Mouse (Mus musculus): ENCODE results near the gene Syngap1.

Syngap1 gene

DNA sequence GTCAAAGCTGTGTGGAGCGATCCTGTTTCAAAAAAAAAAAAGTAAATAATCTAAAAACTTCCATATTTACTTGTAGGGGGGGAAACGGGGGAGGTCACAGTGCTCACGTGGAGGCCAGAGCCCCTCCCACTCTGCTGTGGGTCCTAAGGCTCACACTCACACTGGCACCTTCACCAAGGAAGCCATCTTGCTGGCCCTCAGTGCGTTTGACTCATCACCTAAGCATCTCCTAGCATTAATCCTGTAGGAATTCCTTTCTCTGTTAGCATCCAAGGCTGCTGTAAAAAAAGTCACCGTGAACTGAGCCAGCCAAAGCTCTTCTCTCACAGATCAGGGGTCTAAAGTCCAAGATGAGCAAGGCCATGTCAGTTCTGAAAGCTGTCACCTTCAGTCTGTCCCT, 15.3 kb downstream of the Syngap1 start:
- no peak for DNase-seq (ENCODE audit: low read depth, low spot score)

DNA sequence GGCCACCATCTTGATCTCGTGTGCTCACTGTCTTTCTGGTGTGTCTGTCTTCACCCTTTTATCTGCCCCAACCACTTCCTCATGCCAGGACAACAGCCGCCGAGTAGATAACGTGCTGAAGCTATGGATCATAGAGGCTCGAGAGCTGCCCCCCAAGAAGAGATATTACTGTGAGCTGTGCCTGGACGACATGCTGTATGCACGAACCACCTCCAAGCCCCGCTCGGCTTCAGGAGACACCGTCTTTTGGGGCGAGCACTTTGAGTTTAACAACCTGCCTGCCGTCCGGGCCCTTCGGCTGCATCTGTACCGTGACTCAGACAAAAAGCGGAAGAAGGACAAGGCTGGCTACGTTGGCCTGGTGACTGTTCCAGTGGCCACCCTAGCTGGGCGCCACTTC, 15.8 kb downstream of the Syngap1 start:
- DNase-seq (ENCODE audit: low read depth, low spot score), result no peak

DNA sequence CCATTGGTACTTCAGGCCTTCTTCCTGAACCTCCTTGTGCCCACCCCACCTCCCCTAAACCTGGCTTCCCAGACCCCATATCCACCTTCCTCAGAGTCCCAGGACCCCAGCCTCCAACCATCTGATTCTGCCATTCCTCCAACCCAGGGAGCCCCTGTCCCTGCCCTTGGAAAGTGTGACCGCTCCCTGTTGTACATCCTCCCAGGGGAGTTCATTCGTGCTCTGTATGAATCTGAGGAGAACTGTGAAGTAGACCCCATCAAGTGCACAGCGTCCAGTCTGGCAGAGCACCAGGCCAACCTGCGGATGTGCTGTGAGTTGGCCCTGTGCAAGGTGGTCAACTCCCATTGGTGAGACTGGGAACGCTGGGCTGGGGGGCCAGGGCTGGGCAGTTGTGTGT, 16.8 kb downstream of the Syngap1 start:
- no peak for DNase-seq (ENCODE audit: low read depth, low spot score)

DNA sequence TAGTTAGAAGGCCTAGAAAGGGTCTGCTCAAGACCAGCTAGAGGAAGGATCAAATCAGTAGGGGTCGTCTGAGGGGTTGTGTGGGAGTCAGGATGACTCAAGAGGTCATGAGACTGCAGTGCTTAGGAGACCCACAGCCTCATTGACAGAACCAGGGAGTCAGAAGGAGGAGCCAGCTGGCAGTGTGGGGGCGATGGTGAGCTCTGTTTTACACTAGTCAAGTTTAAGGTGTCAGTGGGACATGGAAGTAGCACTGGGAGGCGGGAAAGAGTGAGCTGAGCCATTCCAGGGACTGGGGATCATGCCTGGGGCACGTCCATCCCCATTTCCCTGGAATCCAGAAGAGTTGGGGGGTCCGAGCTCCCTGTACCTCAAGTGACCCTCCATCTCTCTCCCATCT, 17.8 kb downstream of the Syngap1 start:
- DNase-seq (ENCODE audit: low read depth, low spot score), result no peak

DNA sequence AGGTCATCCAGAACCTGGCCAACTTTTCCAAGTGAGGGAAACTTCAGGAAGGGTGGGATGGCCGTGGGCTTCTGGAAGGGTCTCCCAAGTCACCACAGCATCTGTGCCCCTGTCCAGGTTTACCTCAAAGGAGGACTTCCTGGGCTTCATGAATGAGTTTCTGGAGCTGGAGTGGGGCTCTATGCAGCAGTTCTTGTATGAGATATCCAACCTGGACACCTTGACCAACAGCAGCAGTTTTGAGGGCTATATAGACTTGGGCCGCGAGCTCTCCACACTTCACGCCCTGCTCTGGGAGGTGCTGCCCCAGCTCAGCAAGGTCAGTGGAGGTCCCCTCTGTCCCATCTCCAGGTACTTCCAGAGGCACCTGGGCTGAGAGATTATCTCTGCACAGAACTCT, 18.8 kb downstream of the Syngap1 start:
- DNase-seq (ENCODE audit: low read depth, low spot score), result no peak

DNA sequence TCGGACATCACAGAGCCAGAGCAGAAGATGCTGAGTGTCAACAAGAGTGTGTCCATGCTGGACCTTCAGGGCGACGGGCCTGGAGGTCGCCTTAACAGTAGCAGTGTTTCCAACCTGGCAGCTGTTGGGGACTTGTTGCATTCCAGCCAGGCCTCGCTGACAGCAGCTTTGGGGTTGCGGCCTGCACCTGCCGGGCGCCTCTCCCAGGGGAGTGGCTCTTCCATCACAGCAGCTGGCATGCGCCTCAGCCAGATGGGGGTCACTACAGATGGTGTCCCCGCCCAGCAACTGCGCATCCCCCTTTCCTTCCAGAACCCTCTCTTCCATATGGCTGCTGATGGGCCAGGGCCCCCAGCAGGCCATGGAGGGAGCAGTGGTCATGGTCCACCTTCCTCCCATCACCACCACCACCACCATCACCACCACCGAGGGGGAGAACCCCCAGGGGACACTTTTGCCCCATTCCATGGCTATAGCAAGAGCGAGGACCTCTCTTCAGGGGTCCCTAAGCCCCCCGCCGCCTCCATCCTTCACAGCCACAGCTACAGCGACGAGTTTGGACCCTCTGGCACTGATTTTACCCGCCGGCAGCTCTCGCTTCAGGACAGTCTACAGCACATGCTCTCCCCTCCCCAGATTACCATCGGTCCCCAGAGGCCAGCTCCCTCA, 20.7 kb downstream of the Syngap1 start:
- DNase-seq (ENCODE audit: low read depth, low spot score), result no peak

DNA sequence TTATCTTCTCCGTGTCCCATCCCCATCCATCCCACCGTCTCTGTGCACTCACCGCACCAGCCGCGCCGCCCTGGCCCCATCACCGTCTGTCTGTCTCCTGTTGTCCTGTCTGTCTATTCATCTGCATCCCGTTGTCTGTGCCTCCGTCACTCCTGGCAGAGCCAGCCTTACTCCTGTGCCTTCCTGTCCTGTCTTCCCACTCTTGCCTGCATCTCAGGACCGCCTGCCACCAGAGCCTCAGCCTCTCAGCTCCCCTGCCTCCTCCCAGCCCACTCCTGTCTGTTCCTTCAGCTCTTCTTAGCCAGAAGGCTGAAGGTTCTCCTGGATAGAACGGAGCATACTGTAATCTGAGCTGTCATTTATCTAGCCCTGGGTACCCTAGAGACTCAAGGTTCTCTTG, 25.9 kb downstream of the Syngap1 start:
- no peak for DNase-seq (ENCODE audit: low read depth, low spot score)

DNA sequence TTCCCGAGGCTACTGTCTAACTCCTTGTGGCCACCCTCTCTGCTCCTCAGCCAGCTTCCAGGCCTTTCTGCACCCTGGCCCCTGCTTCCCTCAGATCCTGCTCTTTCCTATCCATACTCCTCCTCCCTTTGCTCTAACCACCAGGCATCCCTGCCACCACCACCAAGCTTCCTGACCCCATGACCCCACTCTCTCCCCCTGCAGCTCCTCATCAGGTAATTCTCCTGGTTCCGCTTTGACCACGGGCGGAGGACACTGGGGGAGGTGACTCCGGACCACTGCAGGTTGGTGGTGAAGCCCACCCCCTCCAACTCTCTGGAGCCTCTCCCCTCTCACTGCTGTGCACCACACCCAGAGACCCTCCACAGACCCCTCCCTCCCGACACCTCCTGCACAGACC, 26.4 kb downstream of the Syngap1 start:
- DNase-seq (ENCODE audit: low read depth, low spot score), result no peak

DNA sequence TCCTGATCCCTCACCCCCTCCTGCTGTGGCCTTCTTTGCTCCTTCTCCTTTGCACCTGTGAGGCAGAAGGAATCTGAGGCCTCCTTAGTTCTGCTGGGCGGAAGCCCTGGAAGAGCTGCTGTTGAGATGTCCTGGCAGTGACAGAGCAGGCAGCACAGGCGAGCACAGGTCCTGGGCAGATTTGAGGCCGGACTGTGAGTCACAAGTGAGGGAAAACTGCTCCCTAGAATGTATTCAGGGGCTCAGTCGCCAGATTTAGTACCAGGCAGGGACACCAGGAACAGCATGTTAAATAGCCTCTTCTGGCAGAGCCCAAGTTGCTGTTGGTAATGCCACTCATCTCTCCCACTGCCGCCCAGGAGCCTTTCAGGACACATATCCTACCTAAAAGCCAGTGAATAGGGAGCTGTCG, 27.2 kb downstream of the Syngap1 start:
- no peak for DNase-seq (ENCODE audit: low read depth, low spot score)

DNA sequence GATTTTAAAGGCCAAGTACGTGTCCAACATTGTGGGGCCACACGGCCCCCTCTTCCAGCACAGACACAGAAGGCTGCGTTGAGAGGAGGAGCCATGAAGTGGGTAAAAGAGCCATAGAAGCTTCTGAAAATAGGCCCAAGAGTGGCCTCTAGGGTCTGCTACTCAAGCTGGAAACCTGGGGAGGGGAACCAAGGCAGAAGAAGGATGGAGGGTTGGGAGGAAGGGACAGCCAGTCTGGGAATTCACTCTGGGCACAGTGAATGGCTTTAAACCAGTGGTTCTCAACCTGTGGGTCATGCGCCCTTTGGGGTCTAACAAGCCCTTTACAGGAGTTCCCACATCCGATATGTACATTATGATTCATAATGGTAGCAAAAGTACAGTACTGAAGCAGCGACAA, 28.2 kb downstream of the Syngap1 start:
- DNase-seq (ENCODE audit: low read depth, low spot score), result no peak

DNA sequence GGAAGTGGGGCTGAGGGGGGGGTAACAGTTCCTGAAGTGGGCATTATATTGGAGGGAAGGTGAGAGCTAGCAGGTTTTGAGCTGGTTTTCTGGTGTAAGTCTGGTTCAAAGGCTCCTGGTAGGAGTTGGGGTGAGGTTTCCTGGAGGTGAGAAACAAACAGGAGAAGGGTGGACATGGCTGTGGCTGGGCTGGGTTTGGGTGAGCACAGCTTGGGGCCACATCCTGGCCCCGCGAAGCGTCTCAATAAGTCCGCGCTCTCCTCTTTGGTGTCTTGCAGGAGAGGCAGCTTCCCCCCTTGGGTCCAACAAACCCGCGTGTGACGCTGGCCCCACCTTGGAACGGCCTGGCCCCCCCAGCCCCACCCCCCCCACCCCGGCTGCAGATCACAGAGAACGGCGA, 29.2 kb downstream of the Syngap1 start:
- DNase-seq (ENCODE audit: low read depth, low spot score), result no peak

DNA sequence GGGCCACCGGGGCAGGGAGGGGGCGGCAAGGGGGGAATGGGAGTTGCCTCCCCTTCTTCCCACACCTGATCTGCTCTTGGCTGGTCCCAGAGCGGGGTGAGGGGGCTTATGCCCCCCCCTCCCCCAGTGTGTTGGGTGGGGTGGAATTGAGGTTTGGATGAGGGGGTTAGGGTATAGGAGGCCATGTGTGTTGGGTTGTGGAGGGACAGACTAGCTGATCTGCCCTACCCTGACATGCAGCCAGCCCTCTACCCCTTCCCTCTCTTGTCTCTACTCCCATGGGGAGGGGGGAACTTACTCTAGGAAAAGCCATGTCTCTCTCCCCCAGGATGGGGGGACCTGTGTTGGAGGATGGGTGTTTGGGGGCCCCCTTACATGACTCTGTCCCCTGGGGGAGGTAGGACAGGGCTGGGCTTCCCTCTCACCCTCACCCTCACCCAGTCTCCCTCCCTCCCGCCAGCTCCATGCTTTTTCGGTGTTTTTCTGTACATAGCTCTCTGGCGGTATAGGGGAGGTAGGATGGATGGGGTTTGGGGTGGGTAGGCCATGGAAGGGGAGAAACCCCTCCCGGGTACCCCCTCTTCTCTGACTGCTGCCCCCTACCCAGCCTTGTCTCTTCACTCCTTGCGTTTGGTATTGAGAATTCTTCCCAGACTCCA, 30.3 kb downstream of the Syngap1 start:
- DNase-seq (ENCODE audit: low read depth, low spot score), result no peak

DNA sequence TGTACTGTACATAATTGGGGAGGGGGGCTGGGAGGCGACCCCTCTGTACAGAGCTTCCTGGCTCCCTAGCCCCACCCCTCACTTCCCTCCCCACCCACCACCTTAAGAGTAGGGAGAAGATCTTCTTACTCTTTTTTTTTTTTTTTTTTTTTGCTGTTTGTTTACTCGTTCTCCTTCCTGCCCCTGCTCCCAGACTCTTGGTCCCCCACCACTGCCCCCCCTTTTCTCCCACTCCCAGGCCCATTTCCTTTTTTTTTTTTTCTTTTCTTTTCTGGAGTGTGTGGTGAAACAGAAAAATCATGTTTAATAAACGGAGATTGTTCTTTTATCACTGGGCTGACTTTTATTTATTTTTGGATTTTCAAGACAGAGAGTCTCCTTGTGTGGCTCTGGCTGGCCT, 31.1 kb downstream of the Syngap1 start:
- DNase-seq (ENCODE audit: low read depth, low spot score), result no peak

DNA sequence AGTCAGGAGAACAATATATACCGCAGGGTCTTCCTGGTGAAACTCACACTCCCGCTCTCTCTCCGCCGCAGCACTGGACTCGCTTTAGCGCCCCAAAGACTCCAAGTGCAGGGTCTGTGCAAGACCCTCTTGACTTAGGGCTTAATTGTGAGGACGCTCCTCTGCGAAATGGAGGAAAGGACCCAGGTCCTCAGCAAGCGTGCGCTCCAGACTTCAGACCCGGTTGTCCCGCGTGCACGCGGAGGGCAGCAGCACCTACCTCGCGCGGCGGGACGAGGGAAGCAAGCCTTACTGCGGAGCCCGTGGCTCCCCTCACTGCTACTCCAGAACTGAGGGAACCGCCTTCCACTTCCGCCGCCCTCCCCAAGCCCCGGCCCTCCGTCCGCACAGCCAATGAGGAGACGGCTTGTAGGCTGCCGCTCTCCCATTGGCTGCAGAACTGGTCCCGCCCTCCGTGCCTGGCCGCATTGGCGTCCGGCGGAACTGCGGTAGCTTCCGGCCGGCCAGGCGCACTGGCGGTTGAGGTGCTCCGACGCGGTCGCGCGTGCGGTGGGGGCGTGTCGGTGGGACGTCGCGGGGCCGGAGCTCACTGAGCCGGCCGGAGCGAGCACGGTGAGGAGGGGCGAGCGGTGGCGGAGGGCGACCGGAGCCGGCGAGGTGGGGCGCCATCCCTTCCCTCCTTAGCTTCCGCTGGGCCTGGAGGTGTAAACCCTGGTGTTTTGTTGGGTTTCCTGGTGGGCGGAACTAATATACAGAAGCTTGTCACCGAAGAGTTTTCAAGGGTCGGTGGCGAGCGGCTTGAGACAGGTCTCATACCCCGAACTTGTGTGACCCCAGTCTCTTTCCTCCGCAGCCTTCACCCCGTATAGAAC, 31.9 kb downstream of the Syngap1 start, which contains the start of gene Zbtb9:
Gene Zbtb9, plus strand, starts transcription at position 465 of the 872 bp plus-strand sequence.
- peak; percentile 96 for DNase-seq (ENCODE audit: low read depth, low spot score)

DNA sequence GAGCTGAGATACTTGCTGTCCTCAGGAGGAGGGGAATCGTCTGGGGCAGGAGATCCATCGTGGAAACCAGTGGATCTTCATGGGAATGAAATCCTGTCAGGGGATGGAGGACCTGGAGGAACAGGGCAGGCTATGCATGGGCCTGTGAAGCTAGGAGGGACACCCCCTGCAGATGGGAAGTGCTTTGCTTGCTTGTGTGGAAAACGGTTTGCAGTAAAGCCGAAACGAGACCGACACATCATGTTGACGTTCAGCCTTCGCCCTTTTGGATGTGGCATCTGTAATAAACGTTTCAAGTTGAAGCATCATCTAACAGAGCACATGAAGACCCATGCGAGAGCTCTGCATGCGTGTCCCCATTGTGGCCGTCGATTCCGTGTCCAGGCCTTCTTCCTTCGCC, 33.5 kb downstream of the Syngap1 start:
- DNase-seq (ENCODE audit: low read depth, low spot score), result no peak

DNA sequence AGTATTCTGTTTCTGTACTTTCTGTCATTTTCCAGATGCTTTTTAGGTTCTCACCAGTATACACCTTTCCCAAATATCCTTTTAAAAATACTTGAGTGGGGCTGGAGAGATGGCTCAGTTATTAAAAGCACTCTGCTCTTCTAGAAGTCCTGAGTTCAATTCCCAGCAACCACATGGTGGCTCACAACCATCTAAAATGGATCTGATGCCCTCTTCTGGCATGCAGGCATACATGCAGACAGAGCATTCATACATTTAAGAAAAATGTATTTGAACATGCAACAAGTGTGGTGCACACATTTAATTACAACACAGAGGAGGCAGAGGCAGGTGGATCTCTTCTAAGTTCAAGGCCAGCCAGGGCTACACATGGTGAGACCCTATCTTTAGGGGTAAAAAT, 34.4 kb downstream of the Syngap1 start:
- DNase-seq (ENCODE audit: low read depth, low spot score), result peak; percentile 30

DNA sequence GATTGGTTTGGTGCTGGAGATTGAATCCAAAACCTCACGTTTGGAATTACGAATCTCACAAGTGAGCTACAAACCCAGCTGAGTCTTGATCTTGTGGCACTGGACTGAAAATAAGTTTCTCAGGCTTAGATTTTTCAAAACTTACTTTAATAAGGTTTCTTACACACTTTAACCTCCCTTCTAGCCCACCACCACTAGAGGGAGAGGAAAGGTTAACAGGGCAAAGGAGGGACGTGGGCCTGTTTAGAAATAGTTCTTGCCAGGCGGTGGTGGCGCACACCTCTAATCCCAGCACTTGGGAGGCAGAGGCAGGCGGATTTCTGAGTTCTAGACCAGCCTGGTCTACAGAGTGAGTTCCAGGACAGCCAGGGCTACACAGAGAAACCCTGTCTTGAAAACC, 36.3 kb downstream of the Syngap1 start:
- peak; percentile 49 for DNase-seq (ENCODE audit: low read depth, low spot score)

DNA sequence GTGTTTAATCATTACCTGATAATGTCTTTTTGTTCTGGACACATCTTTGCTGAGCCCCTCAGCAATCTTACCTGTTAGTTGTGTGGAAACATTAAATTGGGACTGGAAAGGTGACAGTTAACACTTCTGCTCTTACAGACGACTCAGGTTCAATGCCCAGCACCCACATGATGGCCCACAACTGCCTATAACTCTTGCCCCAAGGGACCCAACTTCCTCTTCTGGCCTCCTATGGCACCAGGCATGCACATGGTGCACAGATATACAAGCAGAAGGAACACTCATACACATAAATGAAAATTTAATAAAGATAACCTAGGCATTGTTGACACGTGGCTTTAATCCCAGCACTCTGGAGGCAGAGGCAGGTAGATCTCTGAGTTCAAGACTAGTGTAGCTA, 38.4 kb downstream of the Syngap1 start:
- DNase-seq (ENCODE audit: low read depth, low spot score), result no peak

DNA sequence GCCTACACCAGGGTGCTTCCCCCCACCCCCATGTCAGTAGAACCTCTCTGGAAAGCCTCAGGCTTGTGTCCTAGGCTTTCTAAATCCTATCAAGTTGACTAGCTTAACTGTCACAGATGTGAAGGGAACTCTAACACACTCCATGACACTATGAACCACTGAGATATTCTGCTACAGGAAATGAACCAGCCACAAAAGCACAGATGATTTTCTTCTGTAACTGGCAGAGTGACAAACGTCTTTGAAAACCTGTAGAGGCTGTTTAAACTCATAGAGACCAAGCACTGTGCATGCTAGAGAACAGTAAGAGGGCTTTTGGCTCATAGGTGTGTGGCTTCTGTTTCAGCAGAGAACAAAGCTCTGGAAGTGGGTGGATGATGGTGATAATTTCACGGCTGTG, 40.0 kb downstream of the Syngap1 start:
- peak; percentile 60 for DNase-seq (ENCODE audit: low read depth, low spot score)

DNA sequence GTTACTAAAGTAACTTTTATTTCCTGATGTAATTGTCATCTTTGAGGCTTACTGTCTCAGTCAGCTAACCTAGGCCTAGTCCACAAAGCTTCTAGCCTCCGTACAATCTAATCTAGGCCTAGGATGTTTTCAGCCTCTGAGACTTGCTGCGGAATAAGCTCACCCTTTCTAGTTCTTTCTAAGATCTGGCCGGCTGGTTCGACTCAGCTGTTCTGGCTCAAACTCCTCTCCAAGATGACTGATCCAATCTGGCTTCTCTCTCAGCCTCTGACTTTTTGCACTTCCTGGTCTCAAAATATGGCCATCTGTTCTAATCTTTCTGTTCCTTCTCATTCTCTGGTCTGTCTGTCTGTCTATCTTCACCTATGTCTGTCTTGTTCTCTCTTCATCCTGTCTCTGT, 42.3 kb downstream of the Syngap1 start:
- DNase-seq (ENCODE audit: low read depth, low spot score), result no peak

DNA sequence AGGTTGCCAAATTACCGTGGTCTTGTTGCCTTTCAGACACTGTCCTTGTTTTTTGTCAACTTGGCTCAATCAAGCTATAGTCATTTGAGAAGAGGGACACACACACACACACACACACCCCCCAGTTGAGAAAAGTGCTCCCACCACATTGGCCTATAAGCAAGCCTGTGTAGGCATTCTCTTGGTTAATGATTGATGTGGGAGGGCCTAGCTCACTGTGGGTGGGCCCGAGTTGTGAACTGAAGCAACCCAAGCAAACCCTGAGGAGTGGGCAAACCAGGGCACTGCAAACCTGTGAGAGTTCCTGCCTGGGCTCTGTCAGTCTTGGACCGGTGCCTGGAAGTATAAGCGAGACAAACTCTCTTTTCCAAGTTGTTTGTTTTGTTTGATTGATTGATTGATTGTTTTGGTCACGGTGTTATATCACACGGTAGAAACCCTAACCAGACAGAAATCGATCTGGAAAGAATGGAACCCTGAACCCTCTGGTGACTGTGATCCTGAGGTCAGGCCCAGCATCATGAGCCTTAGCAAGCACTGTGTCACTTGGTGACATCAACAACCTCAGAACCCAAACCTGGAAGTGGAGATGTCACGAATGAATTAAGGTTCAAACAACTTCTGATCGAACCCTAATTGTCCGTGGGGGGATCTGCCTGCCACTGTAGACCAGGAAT, 44.6 kb downstream of the Syngap1 start:
- no peak for DNase-seq (ENCODE audit: low read depth, low spot score)

DNA sequence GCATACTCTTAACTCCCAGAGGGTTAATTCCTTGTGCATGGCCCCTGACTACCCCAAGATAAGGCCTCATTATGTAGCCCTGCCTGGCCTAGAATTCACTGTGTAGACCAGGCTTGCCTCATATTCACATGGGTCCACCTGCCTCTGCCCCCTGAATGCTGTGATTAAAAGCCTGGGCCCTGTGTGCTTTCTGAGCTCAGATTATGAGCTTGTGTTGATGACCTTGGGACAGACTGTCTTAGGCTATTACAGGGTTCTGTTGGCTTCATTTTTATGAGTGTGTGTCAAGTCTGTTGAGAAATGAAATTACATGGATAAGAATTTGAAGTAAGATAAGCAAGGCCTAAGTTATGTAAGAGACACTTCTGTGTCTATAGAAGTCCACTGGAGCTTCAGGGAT, 49.5 kb downstream of the Syngap1 start:
- no peak for DNase-seq (ENCODE audit: low read depth, low spot score)
